Mouse (Mus musculus): ENCODE results near the gene Slc35c1. TPM values are rescaled to one million over a fixed set of nuclear protein-coding genes. Genes with fewer than 3 reads are reported as not detected.

The Slc35c1 gene
- total and polyA plus RNA-seq, 2 experiments, result 3.0 to 26.0 TPM

GRCm38 (mm10) chr2:92432299-92433295 is 27.7 kb downstream of the Slc35c1 start:
- peaks cover 20% of the 10 kb centered on the region for H3K79me2 ChIP-seq (ENCODE audit: control insufficient read depth, insufficient read depth, low read length)
- no peaks in the 10 kb centered on the region for H3K27me3 ChIP-seq (ENCODE audit: control insufficient read depth, insufficient read depth, low read length)
- peaks cover 22% of the 10 kb centered on the region for H3K4me1 ChIP-seq (ENCODE audit: control insufficient read depth, insufficient read depth, low read length)
- DNase-seq (ENCODE audit: extremely low read depth, low read depth, low spot score), result peak; percentile 94
- H3K4me3 ChIP-seq (ENCODE audit: insufficient read depth, low read depth, low read length), result peak overlapping the region; percentile 84
- TF ChIP-seq POLR2A (IDR thresholded peaks at IDR 0.05; ENCODE audit: extremely low read depth, insufficient read depth, low read length), result no peak
- no peak for TF ChIP-seq CTCF (IDR thresholded peaks at IDR 0.05; ENCODE audit: low read depth, low read length)
- peak overlapping the region; percentile 96 for H3K27ac ChIP-seq (replicated peaks; ENCODE audit: insufficient read depth, low read depth, low read length)
- peak overlapping the region; percentile 95 for H3K9ac ChIP-seq (ENCODE audit: low read depth, low read length)
- H3K36me3 ChIP-seq (ENCODE audit: control insufficient read depth, insufficient read depth, low read length), result no peaks in the 10 kb centered on the region
- 9% methylated on average over 17 of the region's 17 CpGs for WGBS

- 23% methylated on average over 11 of the region's 11 CpGs for WGBS
- peaks cover 20% of the 10 kb centered on the region for H3K79me2 ChIP-seq (ENCODE audit: control insufficient read depth, insufficient read depth, low read length)
- H3K4me3 ChIP-seq (ENCODE audit: insufficient read depth, low read depth, low read length), result peak overlapping the region; percentile 76
- peak overlapping the region; percentile 96 for H3K27ac ChIP-seq (replicated peaks; ENCODE audit: insufficient read depth, low read depth, low read length)
- no peaks in the 10 kb centered on the region for H3K36me3 ChIP-seq (ENCODE audit: control insufficient read depth, insufficient read depth, low read length)
- peak; percentile 61 for DNase-seq (ENCODE audit: extremely low read depth, low read depth, low spot score)
- H3K27me3 ChIP-seq (ENCODE audit: control insufficient read depth, insufficient read depth, low read length), result no peaks in the 10 kb centered on the region
- H3K9ac ChIP-seq (ENCODE audit: low read depth, low read length), result peak overlapping the region; percentile 84
- peaks cover 19% of the 10 kb centered on the region for H3K4me1 ChIP-seq (ENCODE audit: control insufficient read depth, insufficient read depth, low read length)
- TF ChIP-seq CTCF (IDR thresholded peaks at IDR 0.05; ENCODE audit: low read depth, low read length), result no peak
- no peak for TF ChIP-seq POLR2A (IDR thresholded peaks at IDR 0.05; ENCODE audit: extremely low read depth, insufficient read depth, low read length)
These were observed 28.6 kb downstream of the Slc35c1 start for GRCm38 (mm10) chr2:92431611-92432179.

DNA sequence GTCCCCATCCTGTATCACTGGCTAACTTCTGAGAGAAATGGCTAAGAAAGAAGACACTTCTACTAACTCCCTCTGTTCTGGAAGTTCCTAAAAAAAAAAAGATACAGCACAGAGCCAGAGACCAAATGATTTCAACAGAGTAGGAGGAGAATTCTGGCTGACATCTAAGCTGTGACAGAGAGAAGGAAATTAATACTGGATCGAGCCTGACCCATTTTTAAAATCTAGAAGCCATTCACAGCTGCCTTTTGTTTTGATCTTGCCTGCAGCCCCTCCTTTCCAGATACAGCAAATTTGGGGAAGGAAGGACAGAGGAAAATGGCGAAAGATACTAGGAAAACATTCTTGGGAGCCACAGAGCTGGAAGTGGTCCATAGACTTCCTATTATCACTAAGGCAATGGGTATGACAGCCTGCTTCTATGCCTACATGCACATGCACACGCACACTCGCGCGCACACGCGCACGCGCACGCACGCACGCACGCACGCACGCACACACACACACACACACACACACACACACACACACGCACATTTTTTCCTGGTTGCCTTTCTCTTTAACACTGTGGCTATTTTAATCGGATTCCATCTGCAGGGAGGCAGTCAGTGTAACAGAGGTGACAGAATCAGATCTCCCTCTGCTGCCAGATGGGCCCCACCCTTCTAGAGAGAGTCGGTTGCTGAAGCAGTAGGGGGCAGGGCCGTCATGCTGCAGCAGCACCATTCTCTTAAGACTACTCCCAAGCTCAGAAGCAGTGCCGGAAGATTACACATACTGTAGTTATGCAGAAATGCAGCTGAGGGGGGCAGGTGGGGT is 29.4 kb downstream of the Slc35c1 start:
- Histone ChIP-seq H3K9ac (ENCODE audit: low read depth, low read length) (peak overlapping the region; percentile 84), H3K79me2 (ENCODE audit: control insufficient read depth, insufficient read depth, low read length) (peaks cover 20% of the 10 kb centered on the region), H3K4me1 (ENCODE audit: control insufficient read depth, insufficient read depth, low read length) (peaks cover 19% of the 10 kb centered on the region), H3K27ac (replicated peaks; ENCODE audit: insufficient read depth, low read depth, low read length) (peak overlapping the region; percentile 96), H3K36me3 (ENCODE audit: control insufficient read depth, insufficient read depth, low read length) (peaks cover 3% of the 10 kb centered on the region; the same call in 1 of the 2 replicates), H3K4me3 (ENCODE audit: insufficient read depth, low read depth, low read length) (peak overlapping the region; percentile 76), H3K27me3 (ENCODE audit: control insufficient read depth, insufficient read depth, low read length) (no peaks in the 10 kb centered on the region)
- peak; percentile 72 for DNase-seq (ENCODE audit: extremely low read depth, low read depth, low spot score)
- TF ChIP-seq POLR2A (IDR thresholded peaks at IDR 0.05; ENCODE audit: extremely low read depth, insufficient read depth, low read length) (no peak), CTCF (IDR thresholded peaks at IDR 0.05; ENCODE audit: low read depth, low read length) (no peak)
- WGBS, result 39% methylated on average over 21 of the region's 21 CpGs

DNA sequence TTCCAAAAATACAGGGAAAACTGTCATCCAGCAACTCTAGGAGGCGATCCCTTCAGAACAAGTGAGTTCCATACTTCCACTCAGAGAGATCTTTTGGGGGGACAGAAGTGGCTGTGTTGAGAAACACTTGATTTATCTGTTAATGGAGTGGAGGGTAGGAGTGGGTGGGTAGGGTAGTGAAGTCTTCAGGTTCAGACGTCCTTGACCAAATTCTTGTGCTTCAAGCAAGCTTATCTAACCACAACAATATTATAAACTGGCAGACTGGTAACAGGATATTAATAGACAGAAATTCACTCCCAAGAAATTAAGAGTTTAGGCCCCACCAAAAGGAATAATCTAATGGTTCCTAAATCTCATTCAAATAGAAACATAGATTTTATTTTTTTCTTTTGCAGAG is 30.2 kb downstream of the Slc35c1 start:
- TF ChIP-seq POLR2A (IDR thresholded peaks at IDR 0.05; ENCODE audit: extremely low read depth, insufficient read depth, low read length) (no peak), CTCF (IDR thresholded peaks at IDR 0.05; ENCODE audit: low read depth, low read length) (no peak)
- Histone ChIP-seq H3K27me3 (ENCODE audit: control insufficient read depth, insufficient read depth, low read length) (no peaks in the 10 kb centered on the region), H3K36me3 (ENCODE audit: control insufficient read depth, insufficient read depth, low read length) (peaks cover 8% of the 10 kb centered on the region; the same call in 1 of the 2 replicates), H3K9ac (ENCODE audit: low read depth, low read length) (no peak overlapping the region), H3K79me2 (ENCODE audit: control insufficient read depth, insufficient read depth, low read length) (peaks cover 20% of the 10 kb centered on the region), H3K27ac (replicated peaks; ENCODE audit: insufficient read depth, low read depth, low read length) (no peak overlapping the region), H3K4me1 (ENCODE audit: control insufficient read depth, insufficient read depth, low read length) (peaks cover 23% of the 10 kb centered on the region), H3K4me3 (ENCODE audit: insufficient read depth, low read depth, low read length) (no peak overlapping the region)
- WGBS, result 73% methylated on average over 2 of the region's 2 CpGs
- no peak for DNase-seq (ENCODE audit: extremely low read depth, low read depth, low spot score)

- H3K27me3 ChIP-seq (ENCODE audit: control insufficient read depth, insufficient read depth, low read length), result no peaks in the 10 kb centered on the region
- peak; percentile 93 for DNase-seq (ENCODE audit: extremely low read depth, low read depth, low spot score)
- 0 out of 2 replicates have a peak overlapping the region, but pooled peaks have one; percentile 5 for H3K9ac ChIP-seq (ENCODE audit: low read depth, low read length)
- H3K79me2 ChIP-seq (ENCODE audit: control insufficient read depth, insufficient read depth, low read length), result peaks cover 18% of the 10 kb centered on the region
- H3K4me1 ChIP-seq (ENCODE audit: control insufficient read depth, insufficient read depth, low read length), result peaks cover 39% of the 10 kb centered on the region
- H3K36me3 ChIP-seq (ENCODE audit: control insufficient read depth, insufficient read depth, low read length), result peaks cover 10% of the 10 kb centered on the region; the same call in 1 of the 2 replicates
- H3K27ac ChIP-seq (replicated peaks; ENCODE audit: insufficient read depth, low read depth, low read length), result peak overlapping the region; percentile 51
- H3K4me3 ChIP-seq (ENCODE audit: insufficient read depth, low read depth, low read length), result no peak overlapping the region
- 16% methylated on average over 6 of the region's 6 CpGs for WGBS
- no peak for TF ChIP-seq POLR2A (IDR thresholded peaks at IDR 0.05; ENCODE audit: extremely low read depth, insufficient read depth, low read length)
- no peak for TF ChIP-seq CTCF (IDR thresholded peaks at IDR 0.05; ENCODE audit: low read depth, low read length)
These were observed 32.5 kb downstream of the Slc35c1 start for GRCm38 (mm10) chr2:92427882-92428281.

Data from liver, adult 2 months (tissue).